Mouse (Mus musculus): ENCODE measurements around the gene Tef. TPM values are rescaled to one million over a fixed set of nuclear protein-coding genes. Genes with fewer than 3 reads are reported as not detected.

Tef gene
- polyA plus RNA-seq, 2 experiments: 25.5 to 45.7 TPM

- no peak overlapping the region for H3K9ac ChIP-seq (ENCODE audit: low read depth, low read length, severe bottlenecking)
- H3K27ac ChIP-seq (replicated peaks; ENCODE audit: low read depth, low read length): no peak overlapping the region
- H3K4me3 ChIP-seq (replicated peaks; ENCODE audit: low read length): no peak overlapping the region
- DNase-seq (ENCODE audit: low spot score): no peak
- ATAC-seq (ENCODE audit: low FRiP score, low read depth): no peak
- no peaks in the 10 kb centered on the region for H3K4me1 ChIP-seq (ENCODE audit: control insufficient read depth, insufficient read depth, low read length)
- H3K4me2 ChIP-seq (replicated peaks; ENCODE audit: low read depth, low read length, severe bottlenecking): no peak overlapping the region
- H3K9me3 ChIP-seq (ENCODE audit: control insufficient read depth, low read length): no peaks in the 10 kb centered on the region
- 98% methylated on average over 8 of the region's 8 CpGs for WGBS
- no peaks in the 10 kb centered on the region for H3K27me3 ChIP-seq (ENCODE audit: control insufficient read depth, insufficient read depth, low read length)
- H3K36me3 ChIP-seq (ENCODE audit: control insufficient read depth, insufficient read depth, low read length): peaks cover 96% of the 10 kb centered on the region
- no peak for TF ChIP-seq POLR2A (IDR thresholded peaks at IDR 0.05; ENCODE audit: borderline replicate concordance, extremely low read depth, insufficient read depth, insufficient read length)
Measured at GRCm38 (mm10) chr15:81785701-81786100, 16.5 kb upstream of the Tef start.

- no peak for DNase-seq (ENCODE audit: low spot score)
- Histone ChIP-seq H3K27me3 (ENCODE audit: control insufficient read depth, insufficient read depth, low read length) (no peaks in the 10 kb centered on the region), H3K4me3 (replicated peaks; ENCODE audit: low read length) (no peak overlapping the region), H3K4me1 (ENCODE audit: control insufficient read depth, insufficient read depth, low read length) (no peaks in the 10 kb centered on the region), H3K4me2 (replicated peaks; ENCODE audit: low read depth, low read length, severe bottlenecking) (no peak overlapping the region), H3K36me3 (ENCODE audit: control insufficient read depth, insufficient read depth, low read length) (peaks cover 95% of the 10 kb centered on the region), H3K27ac (replicated peaks; ENCODE audit: low read depth, low read length) (no peak overlapping the region), H3K9me3 (ENCODE audit: control insufficient read depth, low read length) (no peaks in the 10 kb centered on the region), H3K9ac (ENCODE audit: low read depth, low read length, severe bottlenecking) (no peak overlapping the region)
- TF ChIP-seq POLR2A (IDR thresholded peaks at IDR 0.05; ENCODE audit: borderline replicate concordance, extremely low read depth, insufficient read depth, insufficient read length): no peak
- 90% methylated on average over 13 of the region's 13 CpGs for WGBS
- no peak for ATAC-seq (ENCODE audit: low FRiP score, low read depth)
Measured at GRCm38 (mm10) chr15:81787525-81787924, 14.7 kb upstream of the Tef start.

DNA sequence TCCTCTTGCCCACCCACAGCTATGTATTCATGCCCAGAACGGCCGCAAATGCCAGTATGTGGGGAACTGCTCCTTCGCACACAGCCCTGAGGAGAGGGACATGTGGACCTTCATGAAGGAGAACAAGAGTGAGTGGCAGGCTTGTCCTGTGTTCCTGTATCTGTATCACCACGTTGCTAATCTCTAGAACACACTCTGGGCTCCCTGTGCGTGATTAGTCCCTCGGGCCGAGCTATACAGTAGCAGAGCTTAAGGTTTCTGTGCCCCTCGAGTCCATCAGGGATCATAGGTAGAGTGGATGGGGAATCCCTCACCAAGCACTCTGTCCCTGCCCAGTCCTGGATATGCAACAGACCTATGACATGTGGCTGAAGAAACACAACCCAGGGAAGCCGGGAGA, 9.8 kb upstream of the Tef start:
- H3K4me2 ChIP-seq (replicated peaks; ENCODE audit: low read depth, low read length, severe bottlenecking): no peak overlapping the region
- no peak for ATAC-seq (ENCODE audit: low FRiP score, low read depth)
- H3K36me3 ChIP-seq (ENCODE audit: control insufficient read depth, insufficient read depth, low read length): peaks cover 83% of the 10 kb centered on the region
- no peaks in the 10 kb centered on the region for H3K27me3 ChIP-seq (ENCODE audit: control insufficient read depth, insufficient read depth, low read length)
- H3K27ac ChIP-seq (replicated peaks; ENCODE audit: low read depth, low read length): no peak overlapping the region
- no peak overlapping the region for H3K9ac ChIP-seq (ENCODE audit: low read depth, low read length, severe bottlenecking)
- TF ChIP-seq POLR2A (IDR thresholded peaks at IDR 0.05; ENCODE audit: borderline replicate concordance, extremely low read depth, insufficient read depth, insufficient read length): no peak
- no peak for DNase-seq (ENCODE audit: low spot score)
- H3K9me3 ChIP-seq (ENCODE audit: control insufficient read depth, low read length): no peaks in the 10 kb centered on the region
- no peaks in the 10 kb centered on the region for H3K4me1 ChIP-seq (ENCODE audit: control insufficient read depth, insufficient read depth, low read length)
- 92% methylated on average over 9 of the region's 9 CpGs for WGBS
- H3K4me3 ChIP-seq (replicated peaks; ENCODE audit: low read length): no peak overlapping the region

DNA sequence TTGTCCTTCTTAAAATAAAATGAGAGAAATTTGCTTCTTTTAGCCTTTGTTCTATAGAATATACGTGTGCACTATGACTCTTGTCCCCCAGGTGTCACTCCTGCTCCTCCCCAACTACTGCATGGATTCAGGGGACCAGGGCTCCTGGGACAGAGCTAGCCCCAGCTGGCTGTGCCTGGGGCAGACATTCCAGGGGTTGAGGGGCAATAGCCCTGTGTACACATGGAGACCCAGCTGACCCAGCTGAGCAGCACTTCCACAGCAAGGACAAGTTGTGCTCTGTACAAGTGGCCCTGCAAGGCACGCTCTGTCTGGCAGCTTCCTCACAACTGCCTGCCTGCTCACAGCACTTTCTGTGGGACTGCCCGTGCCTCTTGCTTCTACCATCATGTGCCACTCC, 6.0 kb upstream of the Tef start:
- no peak overlapping the region for H3K4me2 ChIP-seq (replicated peaks; ENCODE audit: low read depth, low read length, severe bottlenecking)
- H3K27me3 ChIP-seq (ENCODE audit: control insufficient read depth, insufficient read depth, low read length): no peaks in the 10 kb centered on the region
- H3K9me3 ChIP-seq (ENCODE audit: control insufficient read depth, low read length): no peaks in the 10 kb centered on the region
- H3K4me3 ChIP-seq (replicated peaks; ENCODE audit: low read length): no peak overlapping the region
- no peak overlapping the region for H3K27ac ChIP-seq (replicated peaks; ENCODE audit: low read depth, low read length)
- ATAC-seq (ENCODE audit: low FRiP score, low read depth): no peak
- no peak for DNase-seq (ENCODE audit: low spot score)
- H3K4me1 ChIP-seq (ENCODE audit: control insufficient read depth, insufficient read depth, low read length): no peaks in the 10 kb centered on the region
- no peak for TF ChIP-seq POLR2A (IDR thresholded peaks at IDR 0.05; ENCODE audit: borderline replicate concordance, extremely low read depth, insufficient read depth, insufficient read length)
- 74% methylated on average over 3 of the region's 3 CpGs for WGBS
- peaks cover 58% of the 10 kb centered on the region for H3K36me3 ChIP-seq (ENCODE audit: control insufficient read depth, insufficient read depth, low read length)
- no peak overlapping the region for H3K9ac ChIP-seq (ENCODE audit: low read depth, low read length, severe bottlenecking)

- Histone ChIP-seq H3K4me2 (replicated peaks; ENCODE audit: low read depth, low read length, severe bottlenecking) (no peak overlapping the region), H3K36me3 (ENCODE audit: control insufficient read depth, insufficient read depth, low read length) (peaks cover 42% of the 10 kb centered on the region), H3K4me3 (replicated peaks; ENCODE audit: low read length) (no peak overlapping the region), H3K9me3 (ENCODE audit: control insufficient read depth, low read length) (no peaks in the 10 kb centered on the region), H3K9ac (ENCODE audit: low read depth, low read length, severe bottlenecking) (no peak overlapping the region), H3K27me3 (ENCODE audit: control insufficient read depth, insufficient read depth, low read length) (no peaks in the 10 kb centered on the region), H3K27ac (replicated peaks; ENCODE audit: low read depth, low read length) (no peak overlapping the region), H3K4me1 (ENCODE audit: control insufficient read depth, insufficient read depth, low read length) (peaks cover 8% of the 10 kb centered on the region)
- TF ChIP-seq POLR2A (IDR thresholded peaks at IDR 0.05; ENCODE audit: borderline replicate concordance, extremely low read depth, insufficient read depth, insufficient read length): no peak
- DNase-seq (ENCODE audit: low spot score) (no peak), ATAC-seq (ENCODE audit: low FRiP score, low read depth) (no peak)
- 81% methylated on average over 6 of the region's 6 CpGs for WGBS
Measured at GRCm38 (mm10) chr15:81797861-81798260, 4.4 kb upstream of the Tef start.

DNA sequence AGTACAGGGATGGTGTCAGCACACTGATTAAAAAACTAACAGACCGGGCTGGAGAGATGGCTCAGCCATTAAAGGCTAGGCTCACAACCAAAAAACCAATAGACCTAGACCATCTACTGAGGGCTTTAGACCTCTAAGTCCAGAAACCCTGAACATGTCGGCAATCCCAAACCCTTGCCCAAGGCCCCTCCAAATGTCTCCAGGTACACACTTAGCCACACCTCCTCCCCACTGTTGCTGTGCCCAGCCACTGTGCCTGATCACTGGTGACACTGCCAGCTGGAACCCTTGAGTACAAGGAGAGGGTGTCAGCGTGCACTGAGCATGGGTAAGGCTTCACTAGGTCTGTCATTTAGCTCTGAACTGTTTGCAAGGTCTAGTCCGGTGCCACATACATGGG, 3.8 kb upstream of the Tef start:
- Histone ChIP-seq H3K9me3 (ENCODE audit: control insufficient read depth, low read length) (no peaks in the 10 kb centered on the region), H3K4me1 (ENCODE audit: control insufficient read depth, insufficient read depth, low read length) (peaks cover 14% of the 10 kb centered on the region), H3K27ac (replicated peaks; ENCODE audit: low read depth, low read length) (no peak overlapping the region), H3K27me3 (ENCODE audit: control insufficient read depth, insufficient read depth, low read length) (no peaks in the 10 kb centered on the region), H3K36me3 (ENCODE audit: control insufficient read depth, insufficient read depth, low read length) (peaks cover 36% of the 10 kb centered on the region), H3K4me3 (replicated peaks; ENCODE audit: low read length) (no peak overlapping the region), H3K4me2 (replicated peaks; ENCODE audit: low read depth, low read length, severe bottlenecking) (no peak overlapping the region), H3K9ac (ENCODE audit: low read depth, low read length, severe bottlenecking) (no peak overlapping the region)
- no peak for DNase-seq (ENCODE audit: low spot score)
- WGBS: 89% methylated on average over 4 of the region's 4 CpGs
- no peak for TF ChIP-seq POLR2A (IDR thresholded peaks at IDR 0.05; ENCODE audit: borderline replicate concordance, extremely low read depth, insufficient read depth, insufficient read length)
- ATAC-seq (ENCODE audit: low FRiP score, low read depth): no peak

Measured in limb, embryonic 14.5 days (tissue).